Mouse (Mus musculus) lung, postnatal 14 days (tissue): ENCODE data around the gene Pnpla2.
A peak's percentile ranks its signal among the peaks of the same experiment; 100 is the strongest.
"Not testable (repeated sequence)": the region's sequence is repeated elsewhere in the genome, so short reads cannot be mapped to it uniquely, and the experiment has no call there.

ENCODE experiments used
- DNase-seq: peaks from one replicate; pipeline ENCODE4 v3.0.0; 2021

Pnpla2 gene

GRCm38 (mm10) chr7:141432186-141432611, 22.8 kb upstream of the Pnpla2 start:
- DNase-seq: no peak

- no peak for DNase-seq
Observed at GRCm38 (mm10) chr7:141432741-141433516, 22.1 kb upstream of the Pnpla2 start.

- DNase-seq: no peak
Observed at GRCm38 (mm10) chr7:141433517-141434400, 21.2 kb upstream of the Pnpla2 start.

DNA sequence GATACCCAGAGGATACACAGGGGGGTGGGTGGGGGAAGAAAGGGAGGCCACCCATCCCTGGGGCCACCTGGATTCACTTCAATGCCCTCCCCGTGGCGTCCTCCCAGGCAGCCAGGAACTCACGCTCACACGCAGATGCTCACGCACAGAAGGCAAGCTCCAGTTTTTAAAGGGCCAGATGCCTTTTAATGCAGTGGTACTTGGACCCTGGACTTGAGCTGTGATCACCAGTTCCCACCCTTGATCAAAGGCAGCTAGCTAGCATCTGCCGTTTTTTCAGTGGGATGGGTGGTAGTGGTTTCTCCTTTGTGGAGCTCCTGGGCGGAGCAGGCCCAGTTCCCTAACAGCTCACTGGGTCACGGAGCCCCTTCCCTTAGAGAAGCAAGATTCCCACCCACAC, 20.5 kb upstream of the Pnpla2 start:
- peak; percentile 25 for DNase-seq

GRCm38 (mm10) chr7:141435129-141435855, 19.7 kb upstream of the Pnpla2 start:
- DNase-seq: peak; percentile 64

GRCm38 (mm10) chr7:141435856-141436522, 19.0 kb upstream of the Pnpla2 start:
- no peak for DNase-seq

- no peak for DNase-seq
Observed at GRCm38 (mm10) chr7:141436523-141436892, 18.5 kb upstream of the Pnpla2 start.

- peak; percentile 81 for DNase-seq
Observed at GRCm38 (mm10) chr7:141437178-141438120, 17.5 kb upstream of the Pnpla2 start, which contains the start of gene Slc25a22. Gene Slc25a22, minus strand, starts transcription at chr7:141437892.

DNA sequence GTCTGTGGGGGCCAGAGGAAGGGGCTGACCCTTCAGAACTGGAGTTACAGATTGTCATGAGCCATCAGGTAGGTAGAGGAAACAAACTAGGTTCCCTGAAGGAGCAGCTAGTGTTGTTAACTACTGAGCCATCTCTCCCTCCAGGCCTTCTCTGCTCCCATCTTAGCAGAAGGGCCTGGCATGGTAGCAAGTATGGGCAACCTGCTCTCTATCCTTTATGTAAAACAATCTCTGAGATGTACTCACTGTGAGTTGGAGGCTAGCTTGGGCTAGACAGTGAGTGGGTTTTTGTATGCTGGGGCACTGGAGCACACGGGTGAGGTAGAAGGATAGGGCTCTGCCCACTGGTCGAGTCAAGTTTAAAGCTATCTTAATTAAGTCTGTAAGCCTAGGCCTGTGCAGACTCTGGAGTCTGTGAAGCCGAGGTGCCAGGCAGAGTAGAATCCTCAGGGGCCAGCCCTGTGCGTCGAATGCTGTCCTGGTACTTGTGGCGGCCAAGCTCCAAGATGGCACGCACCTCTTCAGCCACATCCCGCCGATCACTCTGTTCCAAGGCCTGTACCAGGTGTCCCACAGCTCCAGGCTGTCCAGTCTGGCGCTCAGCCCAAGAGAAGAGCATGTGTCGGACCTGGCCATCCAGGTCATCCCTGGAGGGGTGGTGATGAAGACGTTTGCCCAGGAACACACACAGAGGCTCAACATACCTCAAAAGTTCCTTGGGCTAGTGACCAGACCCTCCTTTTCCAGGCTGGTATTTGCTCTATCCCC, 16.6 kb upstream of the Pnpla2 start:
- no peak for DNase-seq

- no peak for DNase-seq
Observed at GRCm38 (mm10) chr7:141439140-141439679, 15.8 kb upstream of the Pnpla2 start.

DNA sequence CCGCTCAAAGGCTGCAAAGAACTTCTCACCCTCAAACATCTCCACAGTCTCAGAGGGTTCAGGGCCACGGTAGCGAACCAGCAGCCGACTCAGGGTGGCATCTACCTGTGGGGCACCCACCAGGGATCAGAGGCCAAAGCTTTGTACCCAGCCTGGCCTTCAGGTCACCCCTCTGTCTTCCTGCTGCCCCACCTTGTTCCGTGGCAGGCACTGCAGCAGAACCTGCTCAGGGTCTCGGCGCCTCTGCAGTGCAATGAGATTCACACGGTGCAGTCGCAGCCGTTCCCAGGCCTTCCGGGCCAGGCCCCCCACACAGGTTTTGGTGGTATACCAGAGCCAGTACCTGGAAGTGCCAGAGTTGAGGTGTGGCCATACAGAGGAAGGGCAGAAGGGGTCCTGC, 15.2 kb upstream of the Pnpla2 start:
- no peak for DNase-seq

DNA sequence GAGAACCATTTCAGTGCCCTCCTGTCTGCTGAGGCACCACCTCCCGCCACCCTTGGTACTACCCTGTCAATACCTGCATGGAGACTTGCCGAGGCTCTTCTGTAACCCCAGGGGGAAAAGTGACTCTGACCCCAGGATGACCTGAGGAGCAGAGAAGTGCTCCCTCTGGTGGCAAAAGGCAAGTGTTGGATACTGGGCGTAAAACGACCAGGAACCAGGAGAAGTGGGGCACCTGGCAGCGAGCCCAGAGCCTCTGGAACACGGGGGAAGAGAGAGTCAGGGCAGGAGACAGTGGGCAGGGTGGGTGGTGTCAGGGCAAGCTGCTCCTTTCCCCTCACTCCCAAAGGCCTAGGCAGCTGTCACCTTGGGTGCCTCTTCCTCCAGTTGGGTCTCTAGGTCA, 14.4 kb upstream of the Pnpla2 start:
- DNase-seq: peak; percentile 78

- no peak for DNase-seq
Observed at GRCm38 (mm10) chr7:141441460-141441859, 13.5 kb upstream of the Pnpla2 start.

DNA sequence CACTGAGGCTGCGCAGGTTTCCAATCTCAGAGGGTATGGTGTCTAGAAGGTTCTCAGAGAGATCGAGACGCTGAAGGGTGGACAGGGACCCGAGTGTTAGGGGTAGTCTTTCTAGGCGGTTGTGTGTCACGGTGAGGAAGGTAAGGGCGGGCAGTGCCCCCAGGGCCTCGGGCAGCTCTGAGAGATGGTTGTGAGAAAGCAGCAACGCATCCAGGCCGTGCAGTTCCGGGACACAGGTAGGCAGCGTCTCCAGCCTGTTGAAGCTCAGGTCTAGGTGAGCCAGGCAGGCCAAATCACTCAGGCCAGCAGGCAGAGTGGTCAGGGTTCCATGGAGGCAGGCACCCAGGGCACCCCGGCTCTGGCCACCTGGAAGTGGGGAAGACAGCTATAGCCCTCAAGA, 12.8 kb upstream of the Pnpla2 start:
- no peak for DNase-seq

DNA sequence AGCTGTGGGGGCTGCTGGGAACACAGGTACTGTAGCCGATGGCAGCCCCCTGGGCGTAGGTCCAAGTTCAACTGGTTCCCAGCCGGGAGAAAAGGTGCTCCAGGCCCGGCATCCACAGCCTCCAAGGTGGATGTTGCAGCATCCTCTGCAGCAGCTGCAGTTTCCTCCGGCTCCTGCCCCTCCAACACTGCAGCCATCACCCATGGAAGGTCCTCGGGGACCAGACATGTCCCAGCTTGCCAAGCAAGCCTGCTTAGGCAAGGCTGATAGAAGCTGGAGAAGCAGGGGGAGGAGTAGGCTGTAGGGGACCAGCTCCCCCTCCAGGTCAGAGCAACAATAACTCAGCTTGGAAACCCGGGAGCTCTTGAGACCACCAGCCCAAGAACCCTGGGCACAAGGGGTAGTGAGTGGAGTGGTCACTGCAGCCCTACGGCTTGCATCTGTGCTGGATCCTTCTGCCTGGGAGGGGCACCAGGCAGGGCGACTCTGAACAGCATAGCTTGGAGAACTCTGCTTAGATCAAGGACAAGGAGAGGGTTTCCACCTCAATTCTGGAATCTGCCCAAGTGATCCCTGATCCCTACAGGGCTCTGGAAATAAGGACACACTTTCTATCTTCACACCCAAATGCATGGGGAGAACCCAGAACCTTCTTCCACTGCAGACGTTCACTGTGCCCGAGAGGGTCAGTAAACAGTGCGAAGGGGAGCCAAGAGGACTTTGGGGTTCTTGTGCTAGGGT, 11.7 kb upstream of the Pnpla2 start:
- DNase-seq: no peak

DNA sequence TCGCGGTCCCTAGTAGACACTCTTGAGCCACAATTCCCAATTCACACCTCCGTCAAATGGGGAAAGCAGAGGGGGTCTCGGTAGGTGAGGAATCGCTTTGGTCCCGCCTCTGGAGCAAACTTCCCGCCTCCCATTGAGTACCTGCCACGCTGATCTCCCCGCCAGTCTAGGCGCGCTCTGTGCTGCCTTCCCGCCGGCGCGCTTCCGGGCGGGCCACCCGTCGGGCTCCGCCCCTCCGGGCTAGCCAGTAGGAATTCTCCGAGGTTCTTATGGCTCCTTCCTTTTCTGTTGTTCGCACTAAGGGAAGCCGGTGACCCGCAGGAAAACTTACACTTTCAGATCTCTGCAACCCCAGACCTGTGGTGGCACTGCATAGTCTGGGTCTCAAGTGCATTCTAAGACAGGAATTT, 11.2 kb upstream of the Pnpla2 start, which contains the start of gene Pidd1:
Gene Pidd1 (minus strand): TSS at position 198 of the 410 bp plus-strand sequence.
- DNase-seq: peak; percentile 69

- not testable (repeated sequence) for DNase-seq
Observed at GRCm38 (mm10) chr7:141446374-141446773, 8.6 kb upstream of the Pnpla2 start.

DNA sequence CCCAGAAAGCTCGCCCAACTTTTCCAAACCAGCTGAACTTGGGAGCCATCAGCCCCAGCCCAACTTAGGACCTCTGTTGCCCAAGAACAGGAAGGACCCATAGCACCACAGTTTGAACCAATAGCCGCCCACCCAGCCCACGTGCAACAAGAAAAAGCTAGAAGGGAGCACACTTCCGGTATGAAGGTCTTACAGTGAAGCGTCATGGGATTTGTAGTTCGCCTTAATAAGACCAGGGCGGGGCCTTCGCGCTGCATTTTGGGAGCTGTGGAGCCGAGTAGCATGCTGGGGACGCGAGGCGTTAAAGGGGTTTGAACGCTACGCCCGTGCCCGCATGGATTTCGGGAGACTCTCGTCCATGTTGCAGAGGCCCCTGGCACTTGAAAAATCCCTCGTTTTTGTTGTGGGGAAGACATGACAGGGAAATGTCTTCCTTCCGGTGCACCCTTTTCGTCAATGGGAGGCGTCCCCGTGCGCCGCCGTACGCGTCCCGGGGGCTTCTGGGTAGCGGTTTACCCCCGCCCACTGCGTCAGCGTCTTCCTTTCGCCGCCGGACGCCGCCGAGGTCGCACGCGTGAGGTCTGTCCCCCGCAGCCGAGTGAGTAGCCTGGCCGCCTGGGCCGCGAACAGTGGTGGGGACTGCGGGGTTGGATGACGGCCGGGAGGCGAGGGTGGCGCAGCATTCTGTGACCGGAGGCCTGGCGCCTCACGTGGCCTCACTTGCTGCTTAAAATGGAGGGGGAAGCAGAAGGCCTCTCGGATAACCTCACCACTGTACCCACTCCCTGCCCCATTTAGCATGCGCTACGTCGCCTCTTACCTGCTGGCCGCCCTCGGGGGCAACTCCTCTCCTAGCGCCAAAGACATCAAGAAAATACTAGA, 7.6 kb upstream of the Pnpla2 start, which contains the start of gene Rplp2:
Gene Rplp2 (plus strand): TSS at position 261 of the 882 bp plus-strand sequence.
- DNase-seq: peak; percentile 92
